Mouse (Mus musculus): Measurements from ENCODE around the gene Ssh1.

- no peak for TF ChIP-seq HCFC1 (IDR thresholded peaks at IDR 0.05; ENCODE audit: borderline replicate concordance, insufficient read depth, low read length)
- no peak for TF ChIP-seq ZNF384 (IDR thresholded peaks at IDR 0.05; ENCODE audit: low read depth, low read length)
- TF ChIP-seq CHD2 (IDR thresholded peaks at IDR 0.05; ENCODE audit: low read depth, low read length): no peak
- TF ChIP-seq ZC3H11A (IDR thresholded peaks at IDR 0.05; ENCODE audit: borderline replicate concordance, low read depth, low read length): no peak
- no peak for TF ChIP-seq MAFK (IDR thresholded peaks at IDR 0.05; ENCODE audit: insufficient read depth, low read depth, low read length)
Measured at GRCm38 (mm10) chr5:114040911-114041310, 47.2 kb upstream of the Ssh1 start.

Measured in ES-E14 (cell line).